Mouse (Mus musculus) monocyte, adult 2 months (primary cell): Measurements from ENCODE around the gene Tmem165.

ENCODE experiments used
- DNase-seq, 2 experiments: peaks; one replicate each; pipeline ENCODE4 v3.0.0; 2022; ENCODE audit warnings: low spot score in 2 of 2, low read depth in 1 of 2

Tmem165 gene

GRCm38 (mm10) chr5:76183750-76184261 is at the start of gene Tmem165:
Gene Tmem165, plus strand, starts transcription at chr5:76183880.
- DNase-seq: peak; percentile 65 to 81

- DNase-seq: no peak
Observed at GRCm38 (mm10) chr5:76135644-76136043, 48.0 kb upstream of the Tmem165 start.

GRCm38 (mm10) chr5:76136271-76136670 is 47.4 kb upstream of the Tmem165 start:
- DNase-seq: peak; percentile 14 to 44

- DNase-seq: no peak
Observed at GRCm38 (mm10) chr5:76137586-76137985, 46.1 kb upstream of the Tmem165 start.

GRCm38 (mm10) chr5:76138071-76138470 is 45.6 kb upstream of the Tmem165 start:
- no peak for DNase-seq

GRCm38 (mm10) chr5:76138512-76138911 is 45.2 kb upstream of the Tmem165 start:
- DNase-seq: no peak

- peak in 1 of 2 experiments; percentile 56 for DNase-seq
Observed at GRCm38 (mm10) chr5:76139171-76139671, 44.5 kb upstream of the Tmem165 start.

- peak; percentile 96 to 98 for DNase-seq
Observed at GRCm38 (mm10) chr5:76139808-76140729, 43.6 kb upstream of the Tmem165 start, which contains the start of gene Srd5a3. Gene Srd5a3, plus strand, starts transcription at chr5:76140271.

GRCm38 (mm10) chr5:76140730-76141066 is 43.0 kb upstream of the Tmem165 start:
- DNase-seq: no peak

GRCm38 (mm10) chr5:76143356-76143755 is 40.3 kb upstream of the Tmem165 start:
- DNase-seq: no peak

- no peak for DNase-seq
Observed at GRCm38 (mm10) chr5:76146401-76146800, 37.3 kb upstream of the Tmem165 start.

- DNase-seq: no peak
Observed at GRCm38 (mm10) chr5:76149436-76149835, 34.2 kb upstream of the Tmem165 start.

GRCm38 (mm10) chr5:76152956-76153355 is 30.7 kb upstream of the Tmem165 start:
- no peak for DNase-seq

GRCm38 (mm10) chr5:76153430-76153829 is 30.2 kb upstream of the Tmem165 start:
- no peak for DNase-seq

- no peak for DNase-seq
Observed at GRCm38 (mm10) chr5:76154434-76155165, 29.1 kb upstream of the Tmem165 start.

- DNase-seq: no peak
Observed at GRCm38 (mm10) chr5:76159555-76159954, 24.1 kb upstream of the Tmem165 start.

GRCm38 (mm10) chr5:76160086-76160485 is 23.6 kb upstream of the Tmem165 start:
- DNase-seq: no peak

GRCm38 (mm10) chr5:76161491-76161890 is 22.2 kb upstream of the Tmem165 start:
- no peak for DNase-seq

GRCm38 (mm10) chr5:76162926-76163325 is 20.8 kb upstream of the Tmem165 start:
- no peak for DNase-seq

- no peak for DNase-seq
Observed at GRCm38 (mm10) chr5:76163828-76164390, 19.8 kb upstream of the Tmem165 start.

- no peak for DNase-seq
Observed at GRCm38 (mm10) chr5:76164827-76165226, 18.9 kb upstream of the Tmem165 start.
